Mouse (Mus musculus) midbrain, embryonic 13.5 days (tissue): Measurements from ENCODE around the gene Uchl1. TPM values are rescaled to one million over a fixed set of nuclear protein-coding genes. Genes with fewer than 3 reads are reported as not detected.

Experiments
- polyA plus RNA-seq: library from polyadenylated mRNA; unstranded; fragments of >200 nt; fragmentation: Nextera tagmentation; extraction: Ambion mirVana; gene quantifications from 2 replicates; pipeline ENCODE4 v1.2.1, GENCODE M21; 2015

Uchl1 gene
- polyA plus RNA-seq, 1 experiment from 2014 or later: 1,181 TPM

Other genes with a start within 250 kb of the Uchl1 start
- 93.4 and 94.6 TPM in 2 replicates for gene Apbb2, start 57.3 kb upstream of the Uchl1 start, polyA plus RNA-seq
- 37.4 and 41.9 TPM in 2 replicates for gene Limch1, start 69.7 kb downstream of the Uchl1 start, polyA plus RNA-seq